Mouse (Mus musculus) urinary bladder, postnatal 36 days (tissue): ENCODE results near the gene Bag6.

ENCODE experiments used
- DNase-seq, 2 experiments: peaks; one replicate each; pipeline ENCODE4 v3.0.0; 2022; ENCODE audit warnings: low spot score in 2 of 2, mixed read lengths in 1 of 2

The Bag6 gene

DNA sequence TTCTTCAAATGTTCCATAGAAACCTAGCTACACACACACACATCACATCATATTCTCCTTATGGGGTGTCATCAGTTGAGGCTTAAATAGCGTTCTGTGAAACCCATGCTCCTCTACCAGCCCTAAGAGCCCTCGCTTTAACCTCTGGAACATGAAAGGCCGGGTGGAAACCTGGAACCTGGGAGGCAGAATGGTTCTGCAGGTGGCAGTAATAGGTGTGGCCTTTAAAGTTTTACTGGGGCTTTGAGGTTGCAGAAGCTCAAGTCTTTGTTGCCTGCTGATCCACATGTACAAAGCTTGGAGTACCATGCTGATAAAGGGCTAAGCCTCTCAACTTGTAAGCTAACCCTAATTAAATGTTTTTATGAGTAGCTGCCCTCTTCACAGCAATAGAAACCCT, 12.4 kb downstream of the Bag6 start:
- no peak for DNase-seq

DNA sequence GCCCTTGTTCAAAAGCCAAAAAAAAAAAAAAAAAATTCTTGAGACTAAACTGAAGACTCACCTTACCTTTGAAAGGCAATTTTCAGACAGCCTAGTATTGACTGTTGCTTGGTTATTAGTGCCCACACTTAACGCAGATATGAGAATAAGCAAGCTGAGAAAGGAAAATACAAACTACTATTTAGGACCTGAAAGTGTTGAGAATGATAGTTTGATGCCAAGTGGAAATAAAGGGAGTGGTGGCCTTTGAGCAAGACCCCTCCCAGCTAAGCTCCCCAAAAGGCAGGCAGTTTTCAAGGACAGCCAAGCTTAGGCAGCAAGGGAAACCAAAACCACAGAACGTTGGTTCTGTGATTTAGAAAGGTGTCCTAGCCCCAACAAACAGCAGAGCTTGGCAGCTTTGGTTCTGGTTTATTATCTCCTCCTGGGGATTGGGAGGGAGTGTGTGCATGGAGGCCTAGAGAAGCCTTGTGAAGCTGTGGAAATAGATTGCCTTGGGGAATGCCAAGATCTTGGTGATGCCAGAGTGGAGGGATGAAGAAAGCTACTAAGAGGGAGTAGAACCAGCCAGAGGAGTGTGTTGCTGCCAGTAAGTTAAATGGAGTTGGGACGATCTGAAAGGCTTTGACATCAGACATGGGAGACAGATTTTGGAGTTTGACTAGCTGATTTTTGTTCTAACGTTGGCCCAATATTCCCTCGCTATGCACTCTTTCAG, 13.1 kb downstream of the Bag6 start:
- no peak for DNase-seq

DNA sequence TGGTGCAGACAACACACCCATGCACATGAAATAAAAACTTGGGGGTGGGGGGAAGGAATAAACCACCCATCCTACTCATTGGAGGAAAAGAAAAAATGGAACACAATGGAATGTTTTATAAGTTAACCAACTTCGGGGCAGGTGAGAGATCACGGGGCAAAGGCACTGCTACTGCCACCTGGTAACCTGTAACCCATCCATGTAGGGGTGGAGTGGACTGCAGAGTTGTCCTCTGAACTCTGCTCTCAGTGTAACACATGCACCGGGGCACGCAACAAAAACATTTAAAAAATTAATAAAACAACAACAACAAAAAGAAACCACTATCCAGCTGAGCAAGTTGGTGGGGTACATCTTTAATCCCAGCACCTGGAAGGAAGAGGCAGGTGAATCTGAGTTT, 17.1 kb downstream of the Bag6 start:
- DNase-seq = no peak

DNA sequence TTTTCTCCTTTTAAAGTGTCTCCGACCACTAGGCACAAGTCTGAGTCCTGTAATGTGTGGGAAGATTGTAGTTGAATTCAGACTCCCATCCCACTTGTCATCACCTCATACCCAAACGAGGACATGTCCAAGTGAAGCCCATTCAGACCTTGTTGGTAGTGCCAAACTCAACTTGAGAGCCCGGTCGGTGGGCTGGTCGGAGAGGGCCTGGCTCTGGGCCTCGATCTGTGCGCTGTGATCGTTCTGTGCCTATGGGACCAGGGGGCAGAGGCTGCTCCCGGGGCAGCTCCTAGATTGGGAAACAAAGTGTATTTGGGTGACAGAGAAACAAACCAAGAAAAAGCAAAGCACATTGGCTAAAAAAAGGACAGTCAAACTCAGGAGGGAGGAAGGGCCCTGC, 18.1 kb downstream of the Bag6 start:
- no peak for DNase-seq

DNA sequence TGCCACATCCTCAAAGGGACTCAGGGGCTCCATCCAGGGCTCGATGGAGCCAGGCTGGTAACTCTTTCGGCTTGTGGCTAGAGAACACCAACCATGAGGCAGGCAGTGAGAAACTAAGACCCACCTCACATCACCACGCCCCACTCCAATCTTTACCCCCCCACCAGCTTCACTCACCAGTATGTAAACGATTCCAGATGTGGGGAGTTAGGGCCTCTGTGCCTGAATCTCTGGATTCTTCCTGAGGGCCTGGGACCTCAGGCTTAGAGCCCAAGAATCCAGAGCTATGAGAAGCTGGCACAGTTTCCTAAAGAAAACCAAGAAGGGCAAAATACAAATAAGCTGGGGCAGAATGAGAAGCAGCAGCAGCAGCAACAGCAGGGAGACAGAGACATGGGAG, 19.0 kb downstream of the Bag6 start:
- DNase-seq = no peak

DNA sequence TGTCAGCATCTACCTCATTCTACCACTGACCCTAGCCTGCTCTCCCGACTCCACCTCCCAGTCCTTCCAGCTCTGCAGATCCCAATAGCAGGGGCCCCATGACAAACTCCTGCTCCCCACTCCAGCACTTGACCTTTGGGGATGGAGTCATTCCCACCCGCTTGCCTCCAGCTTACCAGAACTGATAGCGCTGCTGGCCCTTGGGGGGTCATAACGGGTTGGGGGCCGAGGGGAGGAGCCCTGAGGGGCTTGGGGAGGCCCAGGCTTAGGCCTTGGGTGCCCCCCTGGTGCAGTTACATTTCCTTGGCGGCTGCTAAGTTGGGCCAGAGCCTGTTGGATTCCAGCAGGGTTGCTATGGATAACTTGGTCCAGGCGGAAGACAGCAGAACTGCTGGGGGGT, 19.6 kb downstream of the Bag6 start:
- DNase-seq = no peak

DNA sequence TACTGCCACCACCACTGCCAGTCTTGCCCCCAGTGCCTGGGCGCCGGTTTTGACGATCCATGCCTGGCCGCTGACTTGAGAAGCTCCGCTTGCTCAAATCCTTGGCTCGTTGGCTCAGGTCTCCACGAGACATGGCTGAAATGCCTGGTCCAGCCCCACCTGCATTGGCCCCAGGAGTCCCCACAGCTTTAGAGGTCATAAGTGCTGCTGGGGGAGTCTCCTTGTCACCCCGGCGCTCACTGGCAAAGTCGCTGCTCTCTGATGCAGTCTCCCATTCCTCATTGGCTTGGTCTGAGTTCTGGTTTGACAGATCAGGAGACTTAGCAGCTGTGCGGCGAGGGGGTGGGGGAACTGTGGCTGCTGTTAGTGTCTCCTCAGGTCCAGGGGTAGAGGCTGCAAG, 20.5 kb downstream of the Bag6 start:
- DNase-seq = no peak

DNA sequence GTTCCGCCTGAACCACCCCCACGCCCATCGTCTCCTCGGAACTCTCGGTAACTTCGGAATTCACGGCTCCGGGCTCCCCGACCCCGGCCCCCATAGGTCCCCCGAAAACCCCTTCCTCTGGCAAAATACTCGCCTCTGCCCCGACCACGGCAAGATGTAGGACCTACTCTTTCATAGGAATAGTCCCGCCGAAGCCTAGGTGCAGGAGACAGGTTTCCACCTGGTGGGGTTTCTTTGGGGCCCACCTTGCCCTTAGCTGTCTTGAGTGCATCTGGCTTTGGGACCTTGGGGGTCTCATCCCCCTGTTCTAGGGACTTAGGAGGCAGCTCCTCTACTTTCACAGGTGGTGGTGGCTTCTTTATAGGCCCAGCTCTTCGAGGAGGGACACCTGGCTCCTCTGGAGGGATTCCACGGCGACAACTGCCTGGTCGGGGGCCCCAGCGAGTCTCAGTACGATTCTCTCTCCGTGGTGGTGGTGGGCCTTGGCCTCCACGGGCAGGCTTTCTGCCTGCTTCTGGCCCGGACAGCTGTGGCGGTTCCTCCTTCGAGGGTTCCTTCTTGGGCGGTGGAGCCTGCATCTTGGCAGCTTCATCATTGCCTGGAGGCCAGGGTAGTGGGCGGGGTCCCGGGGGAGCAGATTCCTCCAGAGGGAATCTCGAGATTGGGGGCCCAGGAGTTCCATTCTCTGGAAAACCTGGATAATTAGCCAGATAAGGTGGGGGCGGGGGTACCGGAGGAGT, 21.7 kb downstream of the Bag6 start:
- no peak for DNase-seq

DNA sequence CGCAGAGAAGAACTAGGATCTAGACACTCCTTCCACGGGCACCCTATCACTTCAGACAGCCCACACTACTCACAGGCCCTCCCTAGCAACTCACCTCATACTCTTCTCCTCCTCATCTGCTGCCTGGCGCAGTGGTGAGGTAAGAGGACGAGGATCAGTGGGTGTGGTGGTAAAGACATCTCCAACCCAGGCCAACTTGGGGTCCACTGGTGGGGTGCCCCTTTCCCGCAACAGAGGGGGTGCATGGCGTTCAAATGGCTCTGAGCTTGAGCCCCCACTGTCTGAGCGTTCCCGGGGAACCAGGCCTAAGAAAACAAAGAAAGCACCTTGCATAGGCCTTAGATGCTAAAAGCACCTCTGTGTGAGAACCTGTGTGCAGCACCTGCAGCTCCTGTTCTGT, 22.3 kb downstream of the Bag6 start:
- DNase-seq = no peak

DNA sequence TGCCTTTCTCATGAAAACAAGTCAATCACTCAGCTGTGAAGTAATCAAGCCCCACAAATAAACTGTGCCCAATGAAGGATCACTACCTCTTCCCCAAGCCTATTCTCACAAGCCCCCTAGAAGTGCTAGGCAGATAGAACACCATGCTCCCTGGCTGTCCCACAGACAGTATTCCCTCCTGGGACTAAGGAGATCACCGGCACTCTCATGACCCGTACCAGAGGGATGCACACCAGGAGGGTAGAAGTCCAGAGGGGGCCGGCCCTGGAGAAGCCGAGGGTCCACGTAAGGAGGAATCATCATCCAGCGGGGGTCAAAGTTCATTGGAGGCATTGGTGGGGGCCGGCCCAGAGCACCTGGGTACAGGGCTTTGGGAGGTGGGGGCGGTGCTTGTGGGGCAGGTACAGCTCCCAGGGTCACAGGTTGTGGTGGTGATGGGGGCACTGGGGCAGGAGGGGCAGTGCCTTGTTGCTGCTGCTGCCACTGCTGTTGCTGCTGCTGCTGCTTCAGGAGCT, 22.7 kb downstream of the Bag6 start:
- no peak for DNase-seq

DNA sequence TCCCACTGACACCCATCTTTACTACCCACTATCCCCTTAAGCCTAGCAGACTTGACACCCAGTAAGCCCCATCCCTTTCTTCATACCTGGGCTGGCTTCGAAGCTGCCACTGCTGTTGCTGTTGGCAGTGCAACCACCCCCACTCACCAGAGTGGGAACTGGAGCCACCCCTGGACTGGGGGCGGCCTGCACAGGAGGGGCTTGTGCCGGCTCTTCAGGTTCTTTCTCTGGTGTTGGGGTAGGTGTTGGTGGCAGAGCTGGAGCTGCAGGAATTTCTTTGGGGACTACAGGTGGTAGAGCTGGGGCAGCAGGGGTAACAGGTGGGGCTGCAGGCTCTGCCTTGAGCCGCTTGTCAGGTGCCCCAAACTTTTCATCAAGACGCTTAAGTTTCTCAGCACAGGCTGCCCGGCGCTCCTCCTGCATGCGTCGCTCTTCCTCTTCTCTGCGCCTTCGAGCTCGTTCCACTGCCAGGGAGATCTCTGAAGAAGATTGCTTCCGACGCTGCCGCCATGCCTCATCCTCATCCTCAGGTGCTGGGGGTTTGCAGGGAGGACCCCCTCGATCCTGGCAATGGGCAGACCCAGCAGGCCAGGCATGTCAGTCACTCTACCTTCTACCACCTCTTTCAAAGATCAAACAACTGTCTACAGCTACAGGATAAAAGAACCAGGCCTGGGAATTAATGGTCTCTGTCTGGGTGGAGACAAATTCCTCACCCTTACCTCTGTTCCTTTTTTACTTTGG, 24.0 kb downstream of the Bag6 start:
- no peak for DNase-seq

DNA sequence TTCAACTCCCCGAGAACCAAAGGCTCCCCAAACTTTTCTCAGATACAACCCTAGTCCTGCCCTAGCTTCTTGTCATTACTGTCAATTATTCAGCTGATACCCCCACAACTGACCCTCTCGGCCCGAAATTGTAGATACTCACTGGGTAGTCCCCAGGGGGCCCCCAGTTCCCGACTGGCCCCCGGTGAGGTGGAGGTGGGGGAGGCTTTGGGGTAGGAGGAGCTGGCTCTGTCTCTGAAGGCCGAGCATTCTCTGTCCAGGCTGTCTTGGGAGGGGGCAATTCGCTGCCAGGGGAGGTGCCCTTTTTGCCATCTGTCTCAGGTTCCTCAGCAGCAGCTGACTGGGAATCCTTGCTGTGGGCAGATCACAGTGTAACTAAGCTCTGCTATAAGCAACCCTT, 24.7 kb downstream of the Bag6 start:
- DNase-seq = no peak

DNA sequence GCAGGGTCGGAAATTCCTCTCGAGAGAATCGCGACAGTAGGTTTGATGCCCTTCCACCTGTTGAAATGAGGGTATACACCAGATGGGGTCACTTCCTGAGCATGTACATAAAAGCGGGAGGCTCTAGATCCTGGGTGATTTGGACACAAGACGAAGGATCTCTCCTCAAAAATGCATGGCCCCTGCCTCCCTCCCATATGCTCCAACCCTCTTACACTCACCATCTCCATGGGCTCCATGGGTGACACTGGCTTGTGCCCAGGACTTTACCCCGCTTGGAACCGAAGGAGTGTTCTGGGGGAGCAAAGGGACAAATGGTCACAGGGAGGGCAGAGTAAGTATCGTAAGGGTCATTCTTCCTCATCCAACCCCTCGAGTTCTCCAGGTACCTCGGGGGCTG, 26.4 kb downstream of the Bag6 start:
- DNase-seq = no peak

DNA sequence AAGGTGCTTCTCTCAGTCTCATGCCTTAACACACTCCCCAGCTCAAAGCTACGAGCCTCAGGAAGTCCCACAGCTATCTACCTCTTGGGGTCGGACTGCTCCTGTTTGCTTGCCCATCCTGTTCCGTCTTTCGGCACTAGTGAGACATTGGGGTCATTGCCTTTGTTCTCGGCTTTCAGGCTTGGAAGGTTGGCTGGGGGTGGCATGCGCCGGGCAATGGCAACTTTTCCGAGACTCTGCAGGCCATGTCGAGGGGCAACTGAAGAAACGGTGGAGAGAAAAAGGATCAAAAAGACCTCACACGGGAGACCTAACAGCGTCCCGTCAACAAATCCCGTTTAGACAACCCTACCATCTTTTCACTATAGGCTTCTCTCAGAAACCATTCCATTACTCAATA, 27.1 kb downstream of the Bag6 start:
- DNase-seq = no peak

DNA sequence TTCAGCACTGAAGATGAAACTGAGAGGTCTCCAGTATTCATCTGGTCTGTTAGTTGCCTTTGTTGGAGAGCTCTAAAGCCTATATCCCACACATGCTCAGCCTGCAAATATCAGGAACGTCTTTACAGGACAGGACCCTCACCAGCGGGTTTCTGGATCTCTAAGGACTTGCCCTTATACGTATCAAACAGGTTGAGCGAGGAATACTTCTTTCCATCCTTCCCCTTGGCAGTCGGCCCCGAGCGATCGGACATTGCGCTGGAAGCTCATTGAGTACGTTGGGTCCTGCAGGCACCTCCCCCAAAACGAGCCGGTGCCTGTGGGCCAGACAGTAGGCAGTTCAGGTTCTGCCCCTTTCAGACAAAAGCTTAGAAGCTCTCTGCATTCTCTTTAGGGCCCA, 27.8 kb downstream of the Bag6 start:
- peak in 1 of 2 experiments; percentile 33 for DNase-seq

DNA sequence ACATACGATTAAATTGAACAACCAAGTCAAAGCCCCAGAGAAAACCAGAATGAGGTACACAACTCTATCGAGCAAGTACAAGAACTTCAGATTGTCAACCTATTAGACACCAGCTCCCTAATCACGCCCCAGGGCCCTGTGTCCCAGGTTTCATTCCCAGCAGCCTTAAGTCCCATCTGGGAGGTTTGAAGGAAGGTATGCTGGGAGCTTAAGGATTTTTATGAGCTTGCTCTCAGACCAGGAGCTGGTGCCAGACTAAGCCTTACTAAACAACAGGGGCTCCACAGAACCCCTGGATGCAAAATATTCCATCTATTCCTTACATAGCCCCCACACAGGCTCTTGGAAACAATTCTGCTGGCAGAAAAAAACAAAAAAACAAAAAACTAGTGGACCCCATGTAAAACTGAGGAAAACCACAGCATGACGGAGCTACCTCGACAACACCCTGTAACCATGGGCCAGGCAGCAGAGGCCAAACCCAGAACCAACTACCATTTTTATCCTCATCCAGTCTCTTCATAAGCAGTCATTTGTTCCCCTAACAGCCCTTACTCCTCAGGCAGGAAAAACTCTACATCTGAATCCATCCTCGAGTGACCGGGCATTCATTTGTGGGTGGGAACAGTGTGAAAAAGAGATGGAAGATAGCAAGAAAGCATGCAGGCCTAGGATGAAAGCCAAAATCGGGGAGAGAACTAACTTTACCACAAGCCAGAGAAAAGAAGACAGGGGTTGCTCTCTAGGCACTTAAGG, 28.5 kb downstream of the Bag6 start:
- DNase-seq = no peak

DNA sequence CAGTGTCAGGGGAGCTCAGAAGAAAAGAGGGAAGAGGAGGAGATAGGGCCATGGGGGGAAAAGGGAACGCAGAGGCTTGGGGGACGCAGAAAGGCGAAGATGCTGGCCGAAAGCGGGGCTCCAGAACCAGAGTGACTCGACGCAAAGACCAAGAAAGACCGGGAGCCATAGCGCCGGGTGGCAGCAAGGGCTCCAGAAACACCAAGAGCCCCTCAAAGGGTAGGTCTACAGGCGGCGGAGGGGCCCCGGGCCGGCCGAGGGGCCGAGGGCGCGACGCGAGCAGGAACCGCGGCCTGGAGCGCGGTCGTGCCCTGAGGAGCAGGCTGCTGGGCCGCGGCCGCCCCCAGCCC, 29.2 kb downstream of the Bag6 start:
- DNase-seq = peak in 1 of 2 experiments; percentile 30

DNA sequence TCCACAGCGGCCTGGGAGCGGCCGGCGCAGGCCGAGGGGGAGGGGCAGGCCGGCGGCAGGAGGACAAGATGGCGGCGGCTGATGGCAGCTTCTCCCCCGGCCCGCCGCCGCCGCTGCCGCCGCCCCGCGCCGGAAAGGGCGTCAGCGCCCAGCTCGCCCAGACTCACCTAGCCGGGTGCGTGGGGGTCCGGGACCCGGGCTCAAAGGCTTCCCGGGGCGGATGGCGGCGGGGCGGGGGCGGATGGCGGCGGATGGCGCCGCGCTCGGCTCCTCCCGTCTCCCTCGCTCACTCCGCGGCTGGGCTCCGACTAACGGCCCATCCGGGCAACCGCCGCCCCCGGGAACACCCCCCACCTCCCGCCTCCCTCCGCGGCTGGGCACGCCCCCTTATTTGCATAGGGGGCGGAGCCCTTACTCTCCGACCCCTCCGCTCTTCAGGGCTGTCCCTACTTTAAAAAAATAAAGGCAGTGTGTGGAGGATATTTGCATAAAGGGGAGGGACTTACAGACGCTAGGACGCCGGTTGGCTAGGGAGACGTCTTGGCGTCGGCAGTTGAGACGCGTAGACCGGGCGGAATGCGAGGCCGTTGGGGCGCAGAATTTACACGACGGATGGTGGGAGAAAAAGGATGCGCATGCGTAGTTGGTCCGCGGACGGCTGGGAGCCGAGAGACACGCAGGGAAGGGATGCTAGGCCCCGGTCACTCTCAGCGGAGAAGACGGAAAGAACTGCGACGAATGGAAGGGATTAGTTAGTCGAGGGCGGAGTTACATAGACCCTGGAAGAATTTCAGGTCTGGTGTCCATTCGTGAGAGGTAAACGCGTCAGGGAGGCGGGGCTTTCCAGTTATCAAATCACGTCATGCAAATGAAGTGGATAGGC, 29.8 kb downstream of the Bag6 start, which contains the start of gene Prrc2a:
Gene Prrc2a (minus strand): TSS at position 330 of the 883 bp plus-strand sequence.
- peak; percentile 95 to 98 for DNase-seq

DNA sequence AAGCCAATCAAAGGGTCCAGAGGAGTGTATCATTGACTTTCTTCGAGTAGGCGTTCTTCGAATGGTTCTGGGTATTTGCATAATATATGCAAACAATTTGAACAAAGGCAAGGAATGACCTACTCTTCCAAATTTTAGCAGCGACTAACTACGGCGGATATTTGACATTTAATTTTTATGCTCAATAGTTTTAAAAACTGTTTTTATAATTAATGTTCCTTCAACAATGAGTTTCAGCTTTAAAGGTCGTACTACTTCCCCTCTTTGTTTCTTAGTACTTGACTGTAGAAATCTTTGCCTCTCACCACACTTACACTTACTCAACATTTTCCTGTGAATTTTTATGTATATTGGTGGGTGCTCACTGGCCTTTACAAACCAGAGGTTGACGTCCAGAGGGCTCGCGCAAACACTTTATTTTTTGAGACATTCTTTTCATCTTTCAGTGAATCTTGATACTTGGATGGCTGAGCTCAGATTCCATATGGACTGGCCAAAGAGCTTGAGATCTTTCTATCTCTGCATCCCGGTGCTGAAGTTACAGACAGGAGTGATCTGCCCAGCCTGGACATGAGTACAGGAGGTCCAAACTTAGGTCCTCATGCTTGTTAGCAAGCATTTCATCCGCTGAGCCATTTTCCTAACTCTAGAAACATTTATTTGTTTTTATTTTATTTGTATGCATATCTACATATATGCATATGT, 30.6 kb downstream of the Bag6 start:
- no peak for DNase-seq

DNA sequence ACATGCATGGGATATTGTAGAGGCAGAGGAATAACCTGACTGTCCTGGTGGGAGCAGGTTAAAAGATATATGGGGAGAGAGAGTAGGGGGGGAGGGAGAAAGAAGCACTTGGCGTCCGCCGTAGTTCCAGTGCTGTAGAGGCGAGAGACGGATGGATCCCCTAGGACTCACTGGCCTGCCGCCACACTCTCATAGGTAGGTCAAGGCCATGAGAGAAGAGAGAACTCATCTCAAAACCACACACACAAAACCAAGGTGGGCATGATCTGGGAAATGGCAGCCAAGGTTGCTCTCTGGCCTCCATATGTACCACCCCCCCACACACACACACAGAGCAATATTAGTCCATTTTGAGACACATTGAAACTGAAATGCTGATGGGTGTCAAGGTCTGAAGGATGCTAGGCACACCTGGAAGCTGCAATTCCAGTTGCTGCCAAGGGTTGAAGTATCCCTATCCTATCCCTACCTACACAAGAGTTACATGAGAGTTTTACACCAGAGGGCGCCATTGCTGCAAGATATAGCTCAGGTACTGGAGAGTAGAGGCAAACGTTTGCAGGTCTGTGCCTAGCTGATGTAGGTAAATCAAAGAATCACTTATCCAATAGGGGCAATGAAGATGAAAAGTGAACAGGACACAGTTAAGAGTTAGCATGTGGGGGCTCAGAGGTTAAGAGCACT, 31.5 kb downstream of the Bag6 start:
- DNase-seq = peak in 1 of 2 experiments; percentile 56
